Mouse (Mus musculus): Measurements from ENCODE around the gene Fam163a.
A peak's percentile ranks its signal among the peaks of the same experiment; 100 is the strongest.
"Not testable (repeated sequence)": the region's sequence is repeated elsewhere in the genome, so short reads cannot be mapped to it uniquely, and the experiment has no call there.

Gene Fam163a

GRCm38 (mm10) chr1:156204656-156205131 is at the start of gene Fam163a:
Gene Fam163a, minus strand, starts transcription at chr1:156205026.
- DNase-seq (ENCODE audit: low read depth): no peak

- not testable (repeated sequence) for DNase-seq (ENCODE audit: low read depth)
Measured at GRCm38 (mm10) chr1:156251096-156251495, 46.3 kb upstream of the Fam163a start.

DNA sequence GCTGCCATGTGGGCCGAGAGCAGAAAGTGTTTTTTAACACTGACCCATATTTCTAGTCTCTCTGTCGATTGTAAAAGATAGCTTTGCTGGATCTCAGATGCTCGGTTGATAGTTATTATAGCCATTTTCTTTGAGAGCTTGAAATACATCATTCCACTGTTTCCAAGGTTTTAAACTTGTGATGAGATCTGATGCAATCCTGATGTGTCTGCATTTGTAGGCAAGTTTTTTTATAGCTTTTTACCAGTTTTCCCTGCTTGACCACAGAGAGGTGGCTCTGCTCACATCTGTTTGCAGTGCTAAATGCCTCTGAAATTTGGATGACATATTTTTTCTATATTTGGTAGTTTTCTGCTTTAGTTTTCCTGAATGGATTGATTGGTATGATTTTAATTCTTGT is 43.1 kb upstream of the Fam163a start:
- DNase-seq (ENCODE audit: low read depth): no peak

GRCm38 (mm10) chr1:156241713-156242348 is 37.0 kb upstream of the Fam163a start:
- DNase-seq (ENCODE audit: low read depth): peak; percentile 46

DNA sequence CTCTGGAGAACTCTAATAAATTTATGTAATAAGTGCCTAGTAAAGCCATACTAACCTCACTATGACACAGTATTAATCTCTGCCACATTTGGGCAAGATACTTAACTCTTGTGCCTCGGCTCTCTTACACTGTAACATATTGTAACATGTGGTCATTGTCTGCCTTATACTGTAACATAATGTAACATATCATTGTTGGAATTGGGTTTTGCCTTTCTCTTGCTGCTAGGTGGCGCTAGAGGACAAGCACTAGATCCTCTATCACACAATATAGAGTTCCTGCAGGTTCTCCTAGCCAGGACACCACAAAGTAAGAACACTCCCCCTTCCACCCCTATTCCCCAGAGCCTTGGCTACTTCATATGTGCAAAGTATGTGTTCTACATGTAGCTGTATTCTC is 36.2 kb upstream of the Fam163a start:
- DNase-seq (ENCODE audit: low read depth): peak; percentile 72

- no peak for DNase-seq (ENCODE audit: low read depth)
Measured at GRCm38 (mm10) chr1:156231122-156231521, 26.3 kb upstream of the Fam163a start.

GRCm38 (mm10) chr1:156230339-156231089 is 25.7 kb upstream of the Fam163a start:
- DNase-seq (ENCODE audit: low read depth): no peak

GRCm38 (mm10) chr1:156229448-156229847 is 24.6 kb upstream of the Fam163a start:
- no peak for DNase-seq (ENCODE audit: low read depth)

- no peak for DNase-seq (ENCODE audit: low read depth)
Measured at GRCm38 (mm10) chr1:156228728-156229127, 23.9 kb upstream of the Fam163a start.

DNA sequence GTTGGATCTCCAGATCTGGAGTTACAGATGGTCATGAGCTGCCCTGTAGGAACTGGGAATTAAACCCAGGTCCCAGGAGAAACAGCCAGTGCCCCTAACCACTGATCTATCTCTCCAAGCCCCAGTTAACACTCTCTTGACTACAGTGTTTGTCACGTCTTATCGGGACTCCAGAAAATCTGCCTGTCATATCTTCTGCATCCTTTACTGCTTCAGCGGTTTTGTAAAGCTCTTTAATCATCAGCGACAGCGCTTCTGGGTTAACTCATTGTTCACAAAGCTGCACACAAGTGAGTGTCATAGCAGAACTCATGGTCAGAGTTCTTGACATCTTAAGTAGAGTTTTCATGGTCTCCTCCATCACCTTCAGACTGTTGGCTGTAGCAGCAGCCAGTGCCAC is 22.1 kb upstream of the Fam163a start:
- DNase-seq (ENCODE audit: low read depth): no peak

DNA sequence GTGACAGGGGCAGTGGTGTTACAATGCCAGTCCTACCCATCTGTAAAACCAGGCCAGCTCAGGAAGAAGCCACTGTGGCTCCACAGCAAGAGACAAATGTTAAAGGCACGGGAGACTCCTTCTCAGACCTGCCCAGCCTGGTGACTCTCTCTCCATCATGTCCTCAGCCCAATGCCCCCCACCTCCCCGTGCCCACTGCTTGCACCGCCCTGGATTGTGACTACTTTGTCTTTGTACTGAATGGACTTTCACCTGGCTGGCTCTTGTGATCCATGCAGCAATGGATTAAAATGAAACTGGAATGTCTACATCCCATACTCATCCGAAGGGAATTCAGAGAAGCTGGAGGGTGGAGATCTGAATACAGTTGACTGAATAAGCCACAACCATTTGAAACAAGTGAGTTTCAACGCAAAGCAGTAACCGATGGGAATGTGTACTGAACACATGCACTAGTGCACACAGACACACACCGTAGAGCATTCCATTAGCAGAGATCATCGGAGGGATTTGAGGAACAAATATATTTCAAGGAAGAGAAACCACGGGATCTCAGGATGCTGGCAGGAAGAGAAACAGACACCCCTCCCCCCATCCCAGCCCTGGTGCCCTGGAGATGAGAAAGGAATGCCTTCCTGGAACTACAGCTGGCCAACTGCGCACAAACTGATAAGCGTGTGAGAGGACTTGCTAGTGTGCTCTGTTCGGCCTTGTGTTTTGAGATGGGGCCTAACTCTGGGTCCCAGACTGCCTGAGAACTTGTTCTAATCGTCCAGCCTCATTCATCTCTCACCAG is 17.6 kb upstream of the Fam163a start:
- no peak for DNase-seq (ENCODE audit: low read depth)

- DNase-seq (ENCODE audit: low read depth): no peak
Measured at GRCm38 (mm10) chr1:156221327-156221726, 16.5 kb upstream of the Fam163a start.

GRCm38 (mm10) chr1:156218573-156218972 is 13.7 kb upstream of the Fam163a start:
- no peak for DNase-seq (ENCODE audit: low read depth)

GRCm38 (mm10) chr1:156217941-156218340 is 13.1 kb upstream of the Fam163a start:
- no peak for DNase-seq (ENCODE audit: low read depth)

GRCm38 (mm10) chr1:156217393-156217792 is 12.6 kb upstream of the Fam163a start:
- DNase-seq (ENCODE audit: low read depth): no peak

GRCm38 (mm10) chr1:156216249-156216648 is 11.4 kb upstream of the Fam163a start:
- no peak for DNase-seq (ENCODE audit: low read depth)

DNA sequence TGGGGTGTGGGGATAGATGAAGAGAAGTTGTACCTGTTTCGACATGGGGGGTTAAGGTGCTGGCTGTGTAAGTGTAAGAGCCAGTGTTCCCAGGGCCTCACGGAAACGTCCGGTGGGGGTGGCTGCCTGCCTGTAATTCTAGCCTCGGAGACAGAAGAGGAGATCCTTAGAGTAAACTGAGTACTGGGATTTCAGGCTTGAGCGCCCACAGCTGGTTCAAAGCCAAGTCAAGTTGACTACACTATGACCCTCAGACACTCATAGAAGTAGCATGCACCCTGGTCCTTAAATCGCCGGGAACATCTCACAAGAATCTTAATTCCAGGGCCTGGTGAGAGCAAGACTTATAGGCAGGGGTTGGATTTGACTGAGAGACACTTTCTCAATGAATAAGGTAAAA is 9.8 kb upstream of the Fam163a start:
- DNase-seq (ENCODE audit: low read depth): no peak

DNA sequence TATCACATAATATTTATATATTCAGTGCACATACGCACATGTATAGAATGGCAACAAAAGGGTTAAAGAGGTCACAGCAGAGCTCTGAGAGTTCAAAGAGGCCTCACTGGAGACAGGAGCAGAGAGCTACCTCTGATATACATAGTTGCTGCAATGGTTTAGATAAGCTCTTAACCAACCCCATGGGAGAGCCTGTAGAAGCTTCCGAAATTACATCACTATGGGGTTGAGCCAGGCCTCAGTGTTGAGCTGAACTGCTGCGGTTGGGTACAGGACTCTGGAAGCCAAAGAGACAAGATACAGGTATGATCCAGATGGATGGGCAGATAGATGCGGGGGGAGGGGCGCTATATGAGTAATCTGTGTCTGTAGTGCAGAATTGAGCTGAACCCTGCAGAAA is 8.1 kb upstream of the Fam163a start:
- no peak for DNase-seq (ENCODE audit: low read depth)

DNA sequence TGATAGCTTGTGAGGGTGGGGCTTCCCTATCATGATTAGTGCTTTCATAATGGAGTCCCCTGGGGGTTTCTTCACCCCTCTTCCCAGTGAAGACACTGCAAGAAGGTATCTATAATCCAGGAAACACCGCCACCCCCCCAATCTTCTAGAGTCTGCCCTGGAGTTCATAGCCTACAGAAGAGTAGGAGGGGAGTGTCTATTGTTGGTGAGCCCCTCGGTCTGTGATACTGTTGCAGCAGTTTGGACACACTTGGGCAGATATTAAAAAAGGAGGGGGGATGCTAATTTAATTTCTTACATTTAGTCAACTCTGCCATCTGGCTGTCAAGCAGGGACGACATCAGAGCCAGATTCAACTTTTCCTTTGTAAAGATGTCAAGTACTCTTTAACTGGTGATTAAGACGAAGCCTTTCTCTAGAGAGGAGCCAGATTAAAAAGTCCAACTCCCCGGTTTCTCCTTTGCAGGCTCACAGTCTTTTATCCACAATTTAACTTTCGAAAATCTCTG is 7.0 kb upstream of the Fam163a start:
- no peak for DNase-seq (ENCODE audit: low read depth)

DNA sequence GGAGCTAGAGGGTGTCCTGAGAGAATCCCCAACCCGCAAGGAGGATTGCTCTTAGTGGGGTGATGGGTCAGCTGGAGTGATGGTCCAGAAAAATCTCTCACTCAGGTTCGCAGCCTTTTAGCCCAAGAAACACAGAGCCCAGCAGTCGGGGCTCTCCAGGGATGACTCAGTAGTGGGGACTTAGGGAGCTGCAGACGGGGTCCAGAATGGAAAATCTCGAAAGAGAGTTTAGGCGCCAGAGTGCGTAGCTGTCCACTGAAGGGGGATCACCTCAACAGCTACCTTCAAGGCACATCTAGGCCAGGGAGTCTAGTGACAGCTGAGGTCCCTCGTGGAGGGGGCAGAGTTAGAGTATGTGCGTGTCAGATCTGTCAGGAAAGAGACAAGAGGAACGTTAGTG is 338 bp upstream of the Fam163a start:
- no peak for DNase-seq (ENCODE audit: low read depth)

- no peak for DNase-seq (ENCODE audit: low read depth)
Measured at GRCm38 (mm10) chr1:156203961-156204655, 718 bp downstream of the Fam163a start.

- DNase-seq (ENCODE audit: low read depth): no peak
Measured at GRCm38 (mm10) chr1:156202661-156203060, 2.2 kb downstream of the Fam163a start.

Data from c-Kit-positive CD71-negative TER-119-negative erythroid progenitor cells, embryonic 14.5 days (primary cell).